Mouse (Mus musculus): ENCODE data around the gene Fam71b.
"Not testable (repeated sequence)": the region's sequence is repeated elsewhere in the genome, so short reads cannot be mapped to it uniquely, and the experiment has no call there.

Gene Fam71b

DNA sequence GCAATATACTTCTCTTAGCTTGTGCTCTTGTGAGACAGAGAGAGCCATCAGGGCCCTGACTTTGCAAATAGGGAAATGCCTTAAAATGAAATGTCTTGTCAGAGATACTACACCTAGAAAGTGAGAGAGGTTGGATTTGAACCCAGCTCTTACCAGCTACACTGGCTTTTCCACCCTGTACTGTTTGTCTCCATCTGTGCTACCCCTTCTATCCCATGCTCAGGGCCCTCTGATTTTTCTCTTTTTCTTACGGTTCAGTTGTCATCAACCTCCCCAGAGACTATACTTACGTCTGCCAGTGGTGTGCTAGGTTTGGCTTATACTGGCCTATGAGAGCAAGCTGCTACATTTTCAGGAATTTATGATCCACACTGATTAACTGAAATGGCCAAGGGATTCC, 11.4 kb upstream of the Fam71b start:
- in situ Hi-C loops (cut with MboI, MseI) = loop anchor here (5.0 kb wide), 1 partner anchor 78 kb away; no protein-coding TSS in a partner anchor

DNA sequence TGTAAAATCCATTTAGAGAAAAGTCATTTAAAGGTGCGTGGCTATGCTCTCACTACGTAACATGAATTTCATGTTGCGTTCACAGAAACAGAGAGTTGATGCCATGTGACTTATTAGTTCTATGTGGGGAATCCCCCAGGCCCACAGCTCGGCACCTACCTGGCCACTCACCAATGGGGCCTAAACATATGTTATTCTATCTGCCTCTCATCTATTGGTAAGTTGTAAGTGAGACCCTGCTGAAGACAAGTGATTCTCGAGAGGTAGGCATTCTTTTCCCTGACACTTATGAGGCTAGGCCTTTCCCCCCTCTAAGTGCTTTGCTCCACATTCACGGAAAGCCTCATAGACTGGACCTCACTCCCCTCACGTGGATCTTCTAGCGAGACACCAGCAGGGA, 9.8 kb upstream of the Fam71b start:
- in situ Hi-C loops (cut with MboI, MseI) = loop anchor here (5.0 kb wide), 1 partner anchor 79 kb away; no protein-coding TSS in a partner anchor

DNA sequence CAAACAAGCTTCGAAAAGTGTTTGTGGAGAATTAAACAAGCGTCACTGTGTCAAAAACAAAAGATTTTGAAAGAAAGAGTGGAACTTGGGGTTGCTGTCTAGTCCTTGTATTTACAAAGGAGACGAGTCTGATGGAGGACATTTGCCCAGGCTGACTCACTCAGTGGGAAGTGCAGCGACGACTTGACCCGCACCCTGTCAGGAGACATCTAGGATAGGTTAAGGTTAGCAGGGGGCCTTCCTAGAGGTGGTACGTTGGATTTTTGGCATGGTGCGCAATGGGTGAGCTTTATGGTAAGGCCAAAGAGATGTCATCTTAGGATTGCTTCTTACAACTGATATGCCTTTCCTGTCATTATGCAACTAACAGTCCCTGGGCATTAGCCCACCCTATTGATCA, 9.3 kb upstream of the Fam71b start:
- in situ Hi-C loops (cut with MboI, MseI) = loop anchor here (5.0 kb wide), 1 partner anchor 80 kb away; no protein-coding TSS in a partner anchor

DNA sequence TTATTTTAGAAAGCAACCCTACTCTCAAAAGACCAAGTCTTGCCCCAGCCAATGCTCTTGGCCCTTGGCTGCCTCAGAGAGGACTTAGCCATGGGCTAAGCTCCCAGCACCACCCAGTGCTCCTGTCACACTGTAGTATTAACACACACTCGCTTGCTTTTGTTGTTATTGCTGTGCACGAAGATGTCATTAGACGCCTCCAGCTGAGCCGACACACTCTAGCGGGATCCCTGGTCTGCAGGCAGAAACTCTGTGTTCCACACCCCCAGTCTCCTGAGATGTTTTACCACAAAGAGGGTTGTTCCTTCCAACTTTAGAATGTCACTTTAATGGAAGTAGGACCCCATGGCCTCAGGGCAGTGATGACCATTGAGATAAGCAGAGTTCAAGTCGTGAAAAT, 7.9 kb upstream of the Fam71b start:
- in situ Hi-C loops (cut with MboI, MseI) = loop anchor here (5.0 kb wide), 1 partner anchor 81 kb away; no protein-coding TSS in a partner anchor

DNA sequence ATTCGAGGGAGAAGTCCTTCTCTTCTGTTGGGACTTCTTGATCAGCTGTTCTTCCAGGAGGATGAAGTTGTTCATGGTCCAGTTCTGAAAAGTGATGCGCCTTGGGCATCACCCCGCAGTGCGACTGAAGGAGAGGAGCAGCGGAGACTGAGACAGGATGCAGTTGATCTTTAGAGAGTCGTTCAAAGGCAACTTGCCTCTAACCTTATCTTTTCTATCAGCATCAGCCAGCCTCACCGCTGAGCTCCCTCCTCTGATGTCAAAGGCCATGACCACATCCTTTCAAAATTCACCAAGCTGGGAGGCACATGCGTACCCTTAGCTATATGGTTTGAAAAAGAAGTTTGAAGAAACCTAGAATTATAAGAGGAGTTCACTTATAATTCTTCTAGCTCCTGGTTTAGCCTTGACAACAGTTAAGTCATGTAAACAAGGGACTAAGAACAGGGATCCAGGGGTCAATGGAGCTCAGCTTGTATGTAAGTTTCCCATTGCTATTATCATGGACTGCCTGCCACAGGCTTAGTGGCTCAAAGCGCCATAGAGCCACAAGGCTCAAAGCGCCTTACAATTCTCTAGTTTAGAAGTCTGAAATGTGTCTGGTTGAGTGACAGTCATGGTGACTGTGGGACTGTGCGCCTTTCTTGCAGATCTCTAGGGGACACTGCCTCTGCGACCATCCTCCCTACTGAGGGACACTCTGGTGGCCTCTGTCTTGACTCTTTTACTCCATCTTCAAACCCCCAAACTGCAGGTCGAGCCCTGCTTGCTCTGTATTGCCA, 6.8 kb upstream of the Fam71b start, which contains the start of gene Itk:
Gene Itk, minus strand, starts transcription at position 180 of the 782 bp plus-strand sequence.
- in situ Hi-C loops (cut with MboI, MseI) = loop anchor here (5.0 kb wide), 1 partner anchor 82 kb away; no protein-coding TSS in a partner anchor

DNA sequence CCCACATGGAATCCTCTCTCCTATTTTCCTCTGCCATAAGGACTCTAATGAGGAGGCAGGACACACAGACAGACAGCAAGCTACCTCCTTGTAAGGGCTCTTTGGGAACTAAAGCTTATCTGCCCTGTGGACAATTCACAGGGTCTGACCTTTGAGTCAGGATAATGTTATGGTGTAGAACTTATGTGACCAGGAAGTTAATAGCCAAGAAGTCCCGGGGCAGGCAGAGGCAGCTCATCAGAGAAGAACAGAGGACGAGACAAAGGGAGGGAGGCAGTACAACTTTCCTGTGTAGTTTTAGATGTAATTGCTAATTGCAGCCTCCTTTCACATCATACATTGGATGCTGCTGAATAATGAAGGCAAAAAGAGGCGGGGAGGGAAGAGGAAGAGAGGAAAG, 5.7 kb upstream of the Fam71b start:
- in situ Hi-C loops (cut with MboI, MseI) = no loop called here

- in situ Hi-C loops (cut with MboI, MseI) = no loop called here
Measured at GRCm38 (mm10) chr11:46392890-46393289, 3.5 kb upstream of the Fam71b start.

DNA sequence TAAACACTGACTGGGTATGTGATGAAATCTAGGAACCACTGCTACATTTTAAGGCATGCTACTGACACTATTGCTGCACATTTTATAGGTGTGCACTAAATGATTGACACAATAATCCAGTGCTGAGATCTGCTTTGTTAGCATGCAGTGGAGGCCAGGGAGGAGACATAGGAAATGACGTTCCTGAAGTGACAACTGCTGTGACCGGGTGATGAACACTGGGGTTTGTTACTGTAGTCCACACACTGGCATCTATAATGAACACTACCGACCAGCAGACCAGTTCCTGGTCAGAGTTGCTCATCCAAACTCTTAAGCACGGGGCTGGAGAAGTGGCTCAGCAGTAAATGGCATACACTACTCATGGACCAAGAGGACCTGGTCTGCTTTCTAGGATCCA, 2.9 kb upstream of the Fam71b start:
- in situ Hi-C loops (cut with MboI, MseI) = no loop called here

- in situ Hi-C loops (cut with MboI, MseI) = loop anchor here (5.0 kb wide), 1 partner anchor 37 kb away; no protein-coding TSS in a partner anchor
Measured at GRCm38 (mm10) chr11:46395088-46395487, 1.3 kb upstream of the Fam71b start.

DNA sequence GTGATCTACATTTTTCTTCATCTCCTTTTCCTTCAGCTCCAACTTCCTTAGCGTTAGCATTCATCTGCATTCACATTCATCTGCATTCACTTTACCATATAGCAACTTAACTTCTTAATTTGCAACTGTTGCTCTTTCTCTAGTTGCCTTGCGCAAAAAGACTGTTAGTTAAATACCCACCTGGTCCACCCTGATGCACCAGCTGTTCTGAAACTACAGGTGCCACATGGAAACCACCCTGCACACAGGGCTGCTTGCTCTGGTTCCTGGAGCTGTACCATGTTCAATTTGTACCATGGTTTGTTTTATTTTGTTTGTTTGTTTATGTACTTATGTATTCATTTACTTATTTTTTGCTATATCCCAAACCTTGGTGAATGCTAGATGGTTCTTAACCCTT, 661 bp upstream of the Fam71b start:
- in situ Hi-C loops (cut with MboI, MseI) = loop anchor here (5.0 kb wide), 1 partner anchor 37 kb away; no protein-coding TSS in a partner anchor

DNA sequence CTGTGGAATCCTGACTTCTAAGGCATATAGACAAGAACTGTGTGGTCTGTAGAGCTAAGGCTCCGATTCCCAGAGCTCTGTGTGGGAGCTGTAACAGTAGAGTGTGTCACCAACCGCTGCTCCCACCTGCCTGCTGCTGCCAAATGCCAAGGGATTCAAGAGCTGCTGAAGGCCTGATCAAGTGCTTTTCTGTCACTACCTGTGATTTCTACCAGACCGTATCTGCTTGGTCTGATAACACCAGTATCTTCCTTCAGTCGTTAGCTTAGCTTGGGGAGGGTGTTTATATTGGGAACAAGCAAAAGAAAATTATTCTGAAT, 461 bp downstream of the Fam71b start:
- in situ Hi-C loops (cut with MboI, MseI) = loop anchor here (5.0 kb wide), 1 partner anchor 35 kb away; no protein-coding TSS in a partner anchor

GRCm38 (mm10) chr11:46397900-46398299, 1.5 kb downstream of the Fam71b start:
- in situ Hi-C loops (cut with MboI, MseI) = loop anchor here (5.0 kb wide), 1 partner anchor 34 kb away; no protein-coding TSS in a partner anchor

- in situ Hi-C loops (cut with MboI, MseI) = loop anchor here (5.0 kb wide), 1 partner anchor 34 kb away; no protein-coding TSS in a partner anchor
Measured at GRCm38 (mm10) chr11:46398473-46398872, 2.1 kb downstream of the Fam71b start.

GRCm38 (mm10) chr11:46398933-46399383, 2.6 kb downstream of the Fam71b start:
- in situ Hi-C loops (cut with MboI, MseI) = loop anchor here (5.0 kb wide), 1 partner anchor 33 kb away; no protein-coding TSS in a partner anchor

DNA sequence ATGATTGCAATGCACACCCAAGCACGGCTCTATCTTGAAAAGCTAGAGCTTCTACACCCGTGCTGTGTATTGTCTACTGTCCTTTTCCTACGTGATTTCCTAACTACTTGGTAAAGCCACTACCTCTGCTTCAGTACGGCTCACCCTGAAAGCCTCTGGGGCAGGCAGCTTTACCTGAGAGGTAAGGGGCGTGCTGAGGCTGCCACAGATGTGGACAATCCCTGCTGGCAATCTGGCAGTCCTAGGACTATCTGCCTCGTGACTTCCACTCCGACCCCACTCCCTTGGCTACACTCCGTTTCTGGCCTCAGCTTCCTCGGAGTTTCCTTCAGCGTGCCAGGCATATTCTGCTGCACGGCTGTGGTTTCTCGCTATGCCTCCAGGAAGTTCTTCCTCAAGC, 5.2 kb downstream of the Fam71b start:
- in situ Hi-C loops (cut with MboI, MseI) = no loop called here

- in situ Hi-C loops (cut with MboI, MseI) = no loop called here
Measured at GRCm38 (mm10) chr11:46404986-46405385, 8.6 kb downstream of the Fam71b start.

DNA sequence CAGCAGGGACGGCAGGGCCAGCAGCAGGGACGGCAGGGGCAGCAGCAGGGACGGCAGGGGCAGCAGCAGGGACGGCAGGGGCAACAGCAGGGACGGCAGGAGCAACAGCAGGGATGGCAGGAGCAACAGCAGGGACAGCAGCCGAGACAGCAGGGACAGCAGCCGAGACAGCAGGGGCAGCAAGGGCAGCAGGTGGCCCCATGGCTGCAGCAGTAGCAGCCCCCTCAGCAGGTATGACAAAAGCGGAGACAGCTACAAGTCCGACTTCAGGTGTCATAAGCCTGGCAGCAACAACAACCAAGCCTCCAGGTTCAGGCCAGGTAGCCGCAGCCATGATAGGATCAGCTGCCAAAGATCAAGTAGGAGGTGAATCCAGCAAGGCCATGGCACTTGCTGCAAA, 10.4 kb downstream of the Fam71b start:
- in situ Hi-C loops (cut with MboI, MseI) = no loop called here

GRCm38 (mm10) chr11:46410018-46410563, 13.7 kb downstream of the Fam71b start:
- in situ Hi-C loops (cut with MboI, MseI) = no loop called here

DNA sequence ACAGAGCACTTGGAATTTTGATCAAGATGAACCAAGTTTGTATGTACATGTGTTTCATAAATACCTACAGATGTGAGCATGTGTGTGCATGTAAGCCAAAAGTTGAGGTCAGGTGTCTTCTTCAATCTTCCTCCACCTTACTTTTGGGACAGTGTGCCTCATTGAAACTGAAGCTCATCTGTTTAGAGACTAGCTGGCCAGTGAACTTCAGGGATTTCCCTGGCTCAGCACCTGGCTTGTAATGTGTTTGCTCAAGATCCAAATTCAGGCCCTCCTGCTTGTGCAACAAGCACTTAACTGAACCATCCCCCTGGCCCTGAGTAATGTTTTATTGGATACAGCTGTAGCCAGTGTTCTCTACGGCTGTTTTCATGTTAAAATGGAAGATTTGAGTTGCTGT, 22.1 kb downstream of the Fam71b start:
- in situ Hi-C loops (cut with MboI, MseI) = no loop called here

GRCm38 (mm10) chr11:46418860-46419259, 22.5 kb downstream of the Fam71b start:
- in situ Hi-C loops (cut with MboI, MseI) = no loop called here

GRCm38 (mm10) chr11:46421086-46421888, 24.9 kb downstream of the Fam71b start:
- in situ Hi-C loops (cut with MboI, MseI) = no loop called here

DNA sequence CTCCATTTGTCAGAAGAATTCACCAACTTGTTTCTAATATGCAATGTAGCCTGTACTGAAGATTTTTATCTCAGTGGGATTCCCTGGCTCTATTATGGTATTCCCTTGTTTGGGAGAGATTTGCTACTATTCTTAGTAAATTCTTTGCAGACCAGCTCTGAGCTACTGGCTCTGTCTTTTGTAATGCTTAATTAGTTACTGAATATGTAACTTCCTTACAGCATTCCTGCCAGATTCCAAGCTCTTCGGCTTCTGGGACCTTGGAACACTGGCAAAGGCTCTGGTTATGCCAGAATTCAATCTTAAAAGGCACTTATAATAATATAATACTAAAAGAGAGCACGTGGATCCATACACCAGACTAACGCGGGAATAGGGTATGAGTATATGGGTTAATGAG, 31.8 kb downstream of the Fam71b start:
- in situ Hi-C loops (cut with MboI, MseI) = not testable (repeated sequence)
